ENCODE assay signal across 30 mouse cellular contexts in the genomic region with DNA sequence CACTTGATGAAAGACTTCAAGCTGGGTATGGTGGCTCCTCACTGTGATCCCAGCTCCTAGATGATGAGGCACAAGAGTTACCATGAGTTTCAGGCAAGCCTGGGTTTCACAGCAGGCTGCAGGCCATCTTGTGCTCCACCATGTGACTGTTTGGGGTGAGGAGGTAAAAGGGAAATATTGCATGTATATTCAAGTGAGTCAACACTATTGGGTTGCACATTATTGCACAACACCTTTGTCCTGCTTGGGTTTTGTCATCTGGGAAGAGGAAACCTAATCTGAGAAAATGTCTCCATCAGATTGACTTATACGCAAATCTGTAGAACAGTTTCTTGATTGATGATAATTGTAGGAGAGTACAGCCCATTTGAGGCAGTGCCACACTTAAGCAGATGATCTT. TPM values are rescaled to one million over a fixed set of nuclear protein-coding genes. Genes with fewer than 3 reads are reported as not detected.
A peak's percentile ranks its signal among the peaks of the same experiment; 100 is the strongest.
DNase-seq lines count a peak whose midpoint lies in the region; ATAC-seq and TF ChIP-seq lines count a peak whose summit lies in the region.
"Had no signal": no experiment of that assay in that cellular context is flagged by ENCODE, and none has a peak within 500 bp of the region (broad histone marks: within the 10 kb centered on the region; RNA-seq: fewer than 3 reads in every experiment).

No protein-coding gene starts in this region.

- H3K27me3 ChIP-seq in heart, embryonic 11.5 days (ENCODE audit: control insufficient read depth, insufficient read depth, low read length) = no peaks in the 10 kb centered on the region
- H3K27me3 ChIP-seq: limb, embryonic 13.5 days; liver, embryonic 15.5 days; neural tube, embryonic 15.5 days had no signal

- TF ChIP-seq CTCF in lung, adult 2 months (IDR thresholded peaks at IDR 0.05; ENCODE audit: insufficient read depth, low read length) = no peak

- DNase-seq in lung, postnatal 36 days = peak; percentile 49
- DNase-seq in lung, adult 2 months = no peak
- peak; percentile 79 for DNase-seq in adipocyte (ENCODE audit: low spot score)
- DNase-seq in adrenal gland, adult 18-20 months (ENCODE audit: low spot score in 2 of 2) = no peak
- DNase-seq in adrenal gland, adult 8-10 months = no peak
- DNase-seq: adrenal gland, postnatal 14 days; cerebellum, adult 8-10 months; cerebellum, postnatal 25 days; gastrocnemius, adult 2 months; gastrocnemius, postnatal 36 days; heart, adult 2 months; kidney, adult 18-20 months; lung, postnatal 14 days; midbrain, embryonic 14.5 days; right cerebral cortex, postnatal 25 days; spleen, adult 18-20 months; thymus, postnatal 14 days had no signal

- no peaks in the 10 kb centered on the region for H3K9me3 ChIP-seq in heart, embryonic 11.5 days (replicated peaks; ENCODE audit: control insufficient read depth, low read length)
- H3K9me3 ChIP-seq: forebrain, embryonic 10.5 days; limb, embryonic 13.5 days; liver, embryonic 15.5 days; neural tube, embryonic 15.5 days had no signal

- H3K4me2 ChIP-seq in heart, embryonic 11.5 days = no peak overlapping the region
- H3K4me2 ChIP-seq: limb, embryonic 13.5 days; liver, embryonic 15.5 days; neural tube, embryonic 15.5 days had no signal

- H3K9ac ChIP-seq in heart, embryonic 11.5 days (ENCODE audit: low read depth, low read length) = no peak overlapping the region
- H3K9ac ChIP-seq: limb, embryonic 13.5 days; liver, embryonic 15.5 days; neural tube, embryonic 15.5 days had no signal

- no peak overlapping the region for H3K27ac ChIP-seq in heart, embryonic 11.5 days (ENCODE audit: low read depth, low read length)
- H3K27ac ChIP-seq: forebrain, embryonic 10.5 days; gastrocnemius, adult 2 months; heart, adult 2 months; layer of hippocampus, adult 2 months; left cerebral cortex, adult 2 months; limb, embryonic 13.5 days; liver, embryonic 15.5 days; neural tube, embryonic 15.5 days had no signal

- no peaks in the 10 kb centered on the region for H3K36me3 ChIP-seq in heart, embryonic 11.5 days (ENCODE audit: control insufficient read depth, insufficient read depth, low read length)
- H3K36me3 ChIP-seq: forebrain, embryonic 10.5 days; limb, embryonic 13.5 days; liver, embryonic 15.5 days; neural tube, embryonic 15.5 days had no signal

- 92% methylated on average over 1 of the region's 1 CpGs for WGBS in lung, adult 2 months
- WGBS in heart, embryonic 11.5 days (ENCODE audit: insufficient replicate concordance) = 80% methylated on average over 1 of the region's 1 CpGs

- TF ChIP-seq POLR2A in lung, adult 2 months (IDR thresholded peaks at IDR 0.05; ENCODE audit: borderline replicate concordance, extremely low read depth, low read depth, low read length) = no peak

- H3K4me3 ChIP-seq in lung, adult 2 months (replicated peaks; ENCODE audit: extremely low read depth, low read depth, low read length) = no peak overlapping the region
- H3K4me3 ChIP-seq in heart, embryonic 11.5 days (ENCODE audit: low read depth, low read length) = no peak overlapping the region
- H3K4me3 ChIP-seq: forebrain, embryonic 10.5 days; gastrocnemius, adult 2 months; heart, adult 2 months; layer of hippocampus, adult 2 months; left cerebral cortex, adult 2 months; limb, embryonic 13.5 days; liver, embryonic 15.5 days; neural tube, embryonic 15.5 days had no signal

- H3K4me1 ChIP-seq in lung, adult 2 months (ENCODE audit: control insufficient read depth, insufficient read depth, low read length) = no peaks in the 10 kb centered on the region
- no peaks in the 10 kb centered on the region for H3K4me1 ChIP-seq in heart, embryonic 11.5 days (ENCODE audit: control insufficient read depth, insufficient read depth, low read length)
- H3K4me1 ChIP-seq: forebrain, embryonic 10.5 days; limb, embryonic 13.5 days; neural tube, embryonic 15.5 days had no signal

- peak; percentile 100 for ATAC-seq in granulocyte monocyte progenitor cell, adult 5-6 weeks (replicated peaks; ENCODE audit: poor library complexity, severe bottlenecking)
- peak; percentile 97 for ATAC-seq in neutrophil, adult 5-6 weeks (ENCODE audit: extremely low read depth, insufficient number of reproducible peaks, low FRiP score, poor library complexity, severe bottlenecking)
- ATAC-seq in heart, embryonic 11.5 days (replicated peaks; ENCODE audit: insufficient number of reproducible peaks, low FRiP score, low TSS enrichment) = no peak
- ATAC-seq: forebrain, embryonic 16.5 days; hindbrain, embryonic 16.5 days had no signal

RNA-seq across cellular contexts. Expression of gene Clec2d, which starts 8.7 kb away (rescaled TPM):
- polyA plus RNA-seq in lung, adult 2 months (2012; rRNA removed) = 103 and 250 TPM in 2 replicates
- 29.6 and 31.1 TPM in 2 replicates for total RNA-seq in granulocyte monocyte progenitor cell, adult 5-6 weeks (2014; fragmentation: Nextera tagmentation)
- total RNA-seq in granulocyte monocyte progenitor cell, adult 5-6 weeks (2017) = 83.5 and 99.8 TPM in 2 replicates
- total RNA-seq in neutrophil, adult 5-6 weeks (2017) = 513 and 543 TPM in 2 replicates
- total RNA-seq in adrenal gland, adult 18-20 months (2021) = 10 to 100 TPM; 36.6 to 74.6 TPM
- 0.18 TPM in 1 of 2 replicates, not detected in the other for polyA plus RNA-seq in heart, embryonic 11.5 days (2014; fragmentation: Nextera tagmentation; extraction: Ambion mirVana)
- total RNA-seq in adrenal gland, adult 8-10 months (2022) = 10 to 100 TPM; 38.2 to 55.3 (median 41.8) TPM
- polyA plus RNA-seq: embryonic facial prominence, embryonic 11.5 days; forebrain, embryonic 10.5 days; hindbrain, embryonic 11.5 days; limb, embryonic 13.5 days had no signal

Comparison
In these comparisons a context has a peak if more than half of its experiments do, and no peak if none do; other contexts are left out.
1. DNase-seq: peak in lung, postnatal 36 days (single experiment) and adipocyte (single experiment); none in lung, adult 2 months (single experiment), adrenal gland, adult 18-20 months (0 of 2) and adrenal gland, adult 8-10 months (single experiment).